Mouse (Mus musculus): Measurements from ENCODE around the gene Gm45808.
"Not testable (repeated sequence)": the region's sequence is repeated elsewhere in the genome, so short reads cannot be mapped to it uniquely, and the experiment has no call there.

Gm45808 gene

GRCm38 (mm10) chr7:45467090-45467670 is 19.4 kb downstream of the Gm45808 start:
- DNase-seq, result no peak

- DNase-seq, result peak; percentile 96
Observed at GRCm38 (mm10) chr7:45466283-45467089, 20.1 kb downstream of the Gm45808 start, which contains the start of gene Bax. Gene Bax, minus strand, starts transcription at chr7:45466898.

DNA sequence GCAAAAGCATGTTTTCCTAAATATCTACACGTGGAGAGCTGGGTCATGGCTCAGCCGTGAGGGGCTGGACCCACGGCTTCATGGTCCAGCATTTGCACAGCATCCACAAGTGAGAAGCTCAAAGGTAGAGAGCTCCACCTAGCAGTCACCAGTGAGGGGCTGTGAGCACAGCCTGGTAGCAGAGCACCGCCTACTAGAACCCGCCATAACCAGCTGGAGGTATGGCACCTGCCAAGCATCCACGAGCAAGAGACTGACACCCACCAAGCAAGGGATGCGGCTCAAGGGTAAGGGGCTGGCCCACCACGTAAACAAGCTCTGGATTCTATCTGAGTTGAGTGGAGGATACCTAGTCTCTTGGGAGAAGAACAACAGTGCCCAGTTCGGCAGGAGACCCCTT is 21.1 kb downstream of the Gm45808 start:
- DNase-seq, result no peak

DNA sequence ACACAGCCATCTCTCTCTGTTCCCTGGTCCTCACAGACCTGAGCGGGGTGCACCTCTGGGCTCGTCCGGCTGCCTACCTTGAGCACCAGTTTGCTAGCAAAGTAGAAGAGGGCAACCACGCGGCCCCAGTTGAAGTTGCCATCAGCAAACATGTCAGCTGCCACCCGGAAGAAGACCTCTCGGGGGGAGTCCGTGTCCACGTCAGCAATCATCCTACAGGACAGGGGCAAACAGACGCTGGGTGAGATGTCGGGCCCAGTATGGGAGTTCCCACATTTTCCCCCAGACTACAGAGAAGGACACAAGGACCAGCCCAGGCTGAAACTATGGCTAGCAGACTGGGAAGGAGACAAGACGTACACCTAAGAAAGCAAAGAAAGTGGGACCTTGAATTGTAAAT is 21.5 kb downstream of the Gm45808 start:
- DNase-seq, result no peak

GRCm38 (mm10) chr7:45463987-45464778 is 22.4 kb downstream of the Gm45808 start:
- DNase-seq, result no peak

DNA sequence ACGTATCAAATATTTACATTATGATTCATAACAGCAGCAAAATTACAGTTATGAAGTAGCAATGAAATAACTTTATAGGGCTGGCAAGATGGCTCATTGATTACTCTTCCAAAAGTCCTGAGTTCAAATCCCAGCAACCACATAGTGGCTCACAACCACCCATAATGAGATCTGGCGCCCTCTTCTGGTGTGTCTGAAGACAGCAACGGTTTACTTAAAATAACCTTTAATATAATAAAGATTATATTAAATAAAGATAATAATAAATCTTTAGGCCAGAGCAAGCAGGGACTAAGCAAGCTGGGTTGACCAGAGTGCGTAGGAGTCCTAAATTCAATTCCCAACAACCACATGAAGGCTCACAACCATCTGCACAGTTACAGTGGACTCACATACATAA is 23.7 kb downstream of the Gm45808 start:
- not testable (repeated sequence) for DNase-seq

DNA sequence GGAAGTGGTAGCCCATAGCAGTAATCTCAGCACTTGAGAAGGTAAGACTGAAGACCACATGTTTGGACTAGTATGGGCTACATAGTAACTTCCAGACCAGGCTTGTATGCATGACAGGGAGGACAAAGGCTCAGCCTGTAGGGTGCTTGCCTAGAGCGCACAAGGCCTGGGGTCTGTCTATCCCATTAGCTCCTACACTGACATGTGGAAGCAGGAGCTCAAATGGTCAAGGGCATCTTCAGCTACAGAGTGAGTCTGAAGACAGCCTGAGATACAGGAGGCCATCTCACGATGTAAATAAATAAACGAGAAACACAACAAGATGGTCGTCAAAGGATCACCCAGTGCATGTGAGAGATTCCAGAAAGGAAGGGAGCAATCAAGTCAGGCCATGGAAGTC is 24.3 kb downstream of the Gm45808 start:
- DNase-seq, result no peak

GRCm38 (mm10) chr7:45461781-45462180 is 24.8 kb downstream of the Gm45808 start:
- no peak for DNase-seq

DNA sequence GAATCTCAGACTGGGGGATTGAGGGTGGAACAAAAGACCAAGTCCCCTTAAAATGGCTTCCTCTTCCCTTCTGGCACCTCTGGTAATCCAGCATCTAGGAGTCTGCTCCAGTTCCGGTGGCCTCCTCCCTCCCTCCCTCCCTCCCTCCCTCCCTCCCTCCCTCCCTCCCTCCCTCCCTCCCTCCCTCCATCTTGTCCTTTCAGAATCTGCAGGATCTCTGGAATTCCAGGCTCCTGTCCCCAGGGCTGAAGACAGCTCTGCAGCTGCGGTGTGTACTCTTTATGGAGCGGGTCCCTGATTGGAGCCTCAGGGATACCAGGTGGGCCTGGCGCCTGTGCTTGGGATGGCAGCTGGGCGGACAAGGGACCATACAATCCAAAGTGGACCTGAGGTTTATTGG is 25.3 kb downstream of the Gm45808 start:
- DNase-seq, result no peak

- peak; percentile 83 for DNase-seq
Observed at GRCm38 (mm10) chr7:45460860-45461314, 25.7 kb downstream of the Gm45808 start.

- DNase-seq, result peak; percentile 90
Observed at GRCm38 (mm10) chr7:45460377-45460776, 26.2 kb downstream of the Gm45808 start.

GRCm38 (mm10) chr7:45459564-45460140 is 27.0 kb downstream of the Gm45808 start, which contains the start of gene Ftl1:
Gene Ftl1, minus strand, starts transcription at chr7:45459884.
- peak; percentile 99 for DNase-seq

DNA sequence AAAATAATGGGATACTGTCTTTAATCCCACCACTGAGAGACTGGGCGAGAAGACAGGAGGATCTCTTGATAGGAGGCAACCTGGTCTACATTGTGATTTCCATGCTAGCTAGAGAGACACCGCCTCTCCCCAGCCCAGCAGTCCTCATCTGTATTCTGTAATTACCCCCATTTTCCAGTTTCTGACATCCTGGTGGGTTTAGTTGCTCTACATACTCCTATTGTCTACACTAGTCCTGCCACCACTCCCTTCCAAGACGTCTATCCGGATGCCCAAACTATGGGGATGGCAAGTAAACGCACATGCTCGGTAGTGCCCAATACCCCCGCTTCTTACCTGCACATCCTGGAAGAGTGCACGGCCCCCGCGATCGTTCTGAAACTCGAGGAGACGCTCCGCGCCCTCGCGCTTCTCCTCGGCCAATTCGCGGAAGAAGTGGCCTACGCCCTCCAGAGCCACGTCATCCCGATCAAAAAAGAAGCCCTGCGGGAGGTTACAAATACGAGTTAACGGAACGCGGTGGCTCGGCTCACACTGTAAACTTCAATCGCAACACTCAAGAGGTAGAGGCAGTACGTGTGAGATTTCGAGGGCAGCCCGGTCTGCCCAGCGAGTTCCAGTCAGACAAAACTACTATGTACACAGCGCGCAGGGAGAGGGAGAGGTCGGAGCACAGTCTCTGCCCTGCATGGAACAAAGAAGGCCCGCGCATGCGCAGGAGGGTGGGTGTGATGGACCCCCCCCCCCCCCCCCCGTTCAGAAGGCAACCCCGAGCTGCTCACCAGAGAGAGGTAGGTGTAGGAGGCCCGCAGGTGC is 27.7 kb downstream of the Gm45808 start:
- peak; percentile 73 for DNase-seq

GRCm38 (mm10) chr7:45457204-45458060 is 29.2 kb downstream of the Gm45808 start:
- DNase-seq, result peak; percentile 88

DNA sequence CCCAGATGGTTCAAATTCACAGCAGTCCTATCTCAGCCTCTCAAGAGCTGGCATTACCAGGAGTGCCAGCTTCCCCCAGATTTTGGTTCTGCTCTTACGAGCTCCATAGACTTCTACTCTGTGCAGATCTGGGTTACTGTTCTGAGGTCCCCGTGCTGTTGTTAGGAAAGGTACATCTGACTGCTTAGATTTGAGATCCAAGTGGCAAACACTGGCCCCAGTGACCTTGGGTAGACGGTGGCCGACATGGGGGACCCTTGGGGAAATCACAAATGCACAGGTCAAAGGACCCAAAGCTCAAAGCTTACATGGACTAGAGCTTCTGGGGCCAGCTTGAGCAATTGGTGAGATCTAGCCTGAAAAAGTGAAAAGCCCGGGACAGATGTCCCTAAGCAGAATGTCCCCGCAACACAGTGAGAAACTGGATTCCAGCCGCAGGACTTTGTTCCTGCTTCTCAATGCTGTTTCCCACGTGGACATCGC is 29.8 kb downstream of the Gm45808 start:
- no peak for DNase-seq

- no peak for DNase-seq
Observed at GRCm38 (mm10) chr7:45455932-45456696, 30.5 kb downstream of the Gm45808 start.

DNA sequence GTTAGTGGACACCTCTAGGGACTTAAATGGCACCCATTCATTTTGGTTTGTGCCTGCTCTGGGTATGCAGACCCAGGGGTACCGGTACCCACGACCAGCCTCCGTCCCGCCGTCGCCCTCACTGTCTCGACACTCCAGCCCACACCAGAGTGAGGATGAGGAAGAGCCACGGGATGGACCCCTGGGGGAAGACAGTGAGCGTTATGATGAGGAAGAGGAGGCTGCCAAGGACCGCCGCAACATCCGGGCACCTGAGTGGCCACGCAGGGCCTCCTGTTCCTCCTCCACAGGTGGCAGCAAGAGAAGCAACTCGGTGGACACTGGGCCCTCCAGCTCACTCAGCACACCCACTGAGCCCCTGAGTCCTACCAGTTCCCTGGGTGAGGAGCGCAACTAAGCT is 31.6 kb downstream of the Gm45808 start:
- DNase-seq, result no peak

- peak; percentile 86 for DNase-seq
Observed at GRCm38 (mm10) chr7:45451344-45451982, 35.1 kb downstream of the Gm45808 start.

GRCm38 (mm10) chr7:45449974-45450373 is 36.6 kb downstream of the Gm45808 start:
- no peak for DNase-seq

Measured in kidney, adult 9 months (tissue).